Mouse (Mus musculus): ENCODE measurements around the gene Nrbp1. TPM values are rescaled to one million over a fixed set of nuclear protein-coding genes. Genes with fewer than 3 reads are reported as not detected.

Nrbp1 gene
- polyA plus RNA-seq (2015; fragmentation: Illumina TruSeq; extraction: RNeasy Lipid Tissue Mini Kit (QIAGEN cat#74804); ENCODE audit: low read depth, low replicate concordance): 97.5 TPM

GRCm38 (mm10) chr5:31240637-31241521, at the start of gene Nrbp1, which contains the start of gene Gm9970:
Gene Nrbp1 (plus strand): TSS chr5:31240864.
Gene Gm9970 (minus strand): TSS chr5:31241232.

DNA sequence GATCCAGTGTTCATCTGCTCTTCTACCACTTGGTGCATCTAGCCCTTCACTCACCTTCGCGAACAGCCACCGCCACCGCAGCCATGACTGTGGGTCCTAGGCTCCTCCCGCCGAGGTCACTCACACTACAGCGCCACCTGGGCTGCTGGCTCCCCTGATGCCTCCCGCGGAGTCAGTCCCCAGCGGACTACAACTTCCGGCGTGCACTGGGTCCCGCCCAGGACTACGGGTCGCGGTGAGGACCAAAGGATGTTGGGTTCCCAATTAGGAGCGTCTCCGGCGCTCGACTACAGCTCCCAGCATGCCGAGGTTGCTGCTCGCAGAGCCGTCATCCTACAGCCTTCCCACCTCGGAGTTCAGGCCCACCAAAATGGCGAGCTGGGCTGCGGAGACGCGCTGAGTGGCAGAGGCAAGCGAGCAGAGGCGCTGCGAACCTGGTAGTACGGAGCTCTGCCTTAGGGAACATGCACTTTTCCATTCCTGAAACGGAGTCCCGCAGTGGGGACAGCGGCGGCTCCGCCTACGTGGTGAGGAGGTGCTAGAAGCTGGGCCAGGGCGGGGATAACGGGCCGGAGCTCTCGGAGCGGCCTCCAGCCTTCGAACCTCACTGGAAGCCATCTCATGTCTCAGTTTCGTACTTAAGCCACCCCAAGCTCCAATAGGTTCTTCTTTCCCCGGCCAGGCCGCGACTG, 47.6 kb upstream of the Nrbp1 start, which contains the start of the genes Snx17 and Eif2b4:
Snx17 (plus strand) TSS at position 289 of the 692 bp plus-strand sequence.
Eif2b4 (minus strand) TSS at position 492 of the 692 bp plus-strand sequence.

GRCm38 (mm10) chr5:31201742-31202590, 38.7 kb upstream of the Nrbp1 start, which contains the start of gene Zfp513:
Gene Zfp513 (minus strand): TSS chr5:31202303.

GRCm38 (mm10) chr5:31220448-31221303, 20.0 kb upstream of the Nrbp1 start, which contains the start of gene Ppm1g:
Gene Ppm1g (minus strand): TSS chr5:31220687.

DNA sequence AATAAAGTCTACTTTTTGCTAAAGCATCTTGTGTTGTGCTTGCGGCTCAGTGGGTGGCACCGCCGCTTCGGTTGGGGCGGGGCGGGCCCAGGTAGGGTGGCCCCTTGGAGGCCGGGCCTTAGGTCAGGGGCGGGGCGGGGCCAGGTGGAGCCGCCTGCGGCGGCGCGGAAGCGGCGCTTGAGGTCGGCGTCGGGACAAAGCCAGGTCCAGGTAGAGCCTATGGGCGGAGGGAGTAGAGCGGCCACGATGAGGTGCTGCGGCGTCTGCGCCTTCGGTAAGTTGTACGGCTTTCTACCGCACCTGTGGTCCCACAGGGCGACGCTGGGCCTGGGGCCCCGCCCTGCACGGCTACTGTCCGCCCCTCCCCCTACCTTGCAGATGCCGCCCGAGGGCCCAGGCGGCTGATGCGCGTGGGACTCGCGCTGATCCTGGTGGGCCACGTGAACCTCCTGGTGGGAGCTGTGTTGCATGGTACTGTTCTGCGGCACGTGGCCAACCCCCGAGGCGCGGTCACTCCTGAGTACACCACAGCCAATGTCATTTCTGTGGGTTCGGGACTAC, 11.0 kb downstream of the Nrbp1 start, which contains the start of gene Krtcap3:
Krtcap3 (plus strand) TSS at position 151 of the 561 bp plus-strand sequence.

DNA sequence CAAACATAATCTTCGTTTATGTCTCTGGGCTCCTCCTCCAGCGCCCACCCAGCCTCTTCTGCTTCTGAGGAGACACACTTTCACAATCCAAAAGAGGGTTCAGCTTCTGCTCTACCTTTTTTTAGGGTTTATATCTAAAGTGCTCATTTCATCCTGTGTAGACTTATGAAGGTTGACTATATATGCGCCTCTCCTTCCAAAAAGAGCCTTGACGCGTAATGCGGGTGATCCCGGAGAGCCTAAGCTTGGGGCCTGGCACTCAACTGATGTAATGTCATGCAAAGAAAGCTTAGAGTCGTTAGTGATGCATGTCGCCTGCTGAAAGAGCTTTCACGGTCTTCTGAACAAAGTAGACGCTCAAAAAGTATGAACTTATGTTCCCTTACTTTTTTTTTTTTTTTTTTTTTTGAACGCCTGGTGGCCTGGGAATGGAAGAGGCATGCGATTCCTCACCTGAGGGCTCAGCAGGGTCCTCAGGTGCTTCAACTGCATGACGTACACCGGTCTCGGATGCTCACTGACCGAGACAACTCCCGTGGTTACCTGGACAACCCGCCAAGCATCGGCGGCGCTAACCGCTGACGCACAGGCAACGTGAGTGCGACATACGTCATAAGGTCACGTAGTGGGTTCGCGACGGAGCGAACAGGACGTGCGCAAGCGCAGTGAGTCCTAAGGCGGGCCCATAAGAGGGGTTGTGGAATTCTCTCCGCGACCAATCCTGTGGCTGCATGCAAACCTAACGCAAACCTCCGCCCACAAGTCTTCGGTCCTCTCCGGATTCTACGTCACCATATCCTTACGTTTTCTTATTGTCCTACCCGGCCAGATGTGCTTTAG, 50.1 kb downstream of the Nrbp1 start, which contains the start of gene Ift172:
Ift172 (minus strand) TSS at position 596 of the 840 bp plus-strand sequence.

DNA sequence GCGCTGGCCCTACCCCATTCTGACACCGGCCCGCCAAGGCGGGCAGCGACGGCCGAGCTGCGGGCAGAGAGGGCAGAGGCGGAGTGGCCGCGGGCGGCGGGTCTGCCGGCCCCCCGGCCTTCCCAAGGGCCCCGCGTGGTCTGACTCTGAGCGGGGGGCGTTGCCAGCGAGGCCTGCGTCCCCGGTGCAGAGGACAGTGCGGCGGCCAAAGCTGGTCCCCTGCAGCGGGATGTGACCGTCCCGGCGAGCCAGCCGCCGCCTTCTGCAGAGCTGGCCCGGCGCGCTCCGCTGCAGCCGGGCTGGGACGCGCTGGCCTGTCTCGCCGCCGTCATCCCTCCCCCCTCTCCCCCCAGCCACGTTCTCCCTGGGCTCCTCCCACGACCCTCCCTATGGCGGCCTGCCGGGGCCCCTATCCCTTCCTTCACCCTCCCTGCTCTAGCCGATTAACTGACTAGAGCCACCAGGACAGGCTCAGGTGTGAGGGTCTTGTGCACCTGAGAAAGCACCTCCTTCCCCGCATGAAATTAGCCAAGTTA, 55.0 kb downstream of the Nrbp1 start, which contains the start of gene Fndc4:
Fndc4 (minus strand) TSS at position 475 of the 536 bp plus-strand sequence.

DNA sequence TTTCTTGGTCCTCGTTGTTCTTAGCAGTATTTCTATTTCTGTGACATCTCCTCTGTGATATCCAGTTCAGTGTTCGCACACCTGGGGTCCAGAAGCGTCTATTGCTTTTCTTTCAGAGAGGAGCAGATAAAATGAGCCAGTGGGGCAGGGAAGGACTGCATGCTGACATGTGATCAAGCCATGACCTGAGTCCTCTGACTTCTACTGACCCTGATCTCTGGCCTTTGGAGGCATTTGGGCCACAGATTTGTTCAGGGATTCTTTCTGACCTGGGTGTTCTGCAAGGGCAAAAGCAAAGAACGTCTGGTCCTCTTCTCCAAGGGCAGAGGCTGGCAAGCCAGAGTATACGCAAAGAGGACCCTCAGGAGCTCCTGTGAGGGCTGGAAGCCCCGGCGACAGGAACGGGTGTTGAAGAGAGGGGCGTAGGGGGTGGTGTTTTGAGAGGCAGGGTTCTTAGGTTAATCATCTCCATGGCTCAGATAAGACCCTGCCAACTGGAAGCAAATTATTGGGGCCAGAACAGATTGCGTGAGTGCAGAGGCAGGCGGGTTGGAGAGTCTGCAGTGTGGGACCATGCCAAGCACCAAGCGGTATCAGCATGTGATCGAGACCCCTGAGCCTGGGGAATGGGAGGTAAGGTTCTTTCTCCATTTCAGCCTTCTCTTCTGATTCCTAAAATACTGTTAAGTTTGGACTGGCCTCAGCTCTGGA, 56.5 kb downstream of the Nrbp1 start, which contains the start of gene Gckr:
Gckr (plus strand) TSS at position 397 of the 711 bp plus-strand sequence.

Other genes with a start within 250 kb of the Nrbp1 start
- 160 TPM for gene Atraid, start 192.6 kb upstream of the Nrbp1 start, polyA plus RNA-seq (2015; fragmentation: Illumina TruSeq; extraction: RNeasy Lipid Tissue Mini Kit (QIAGEN cat#74804); ENCODE audit: low read depth, low replicate concordance)
- gene Slc5a6, start 191.9 kb upstream of the Nrbp1 start, polyA plus RNA-seq (2015; fragmentation: Illumina TruSeq; extraction: RNeasy Lipid Tissue Mini Kit (QIAGEN cat#74804); ENCODE audit: low read depth, low replicate concordance): 22.1 TPM
- 7.9 TPM for gene Cad, start 186.1 kb upstream of the Nrbp1 start, polyA plus RNA-seq (2015; fragmentation: Illumina TruSeq; extraction: RNeasy Lipid Tissue Mini Kit (QIAGEN cat#74804); ENCODE audit: low read depth, low replicate concordance)
- gene Dnajc5g, start 134.6 kb upstream of the Nrbp1 start, polyA plus RNA-seq (2015; fragmentation: Illumina TruSeq; extraction: RNeasy Lipid Tissue Mini Kit (QIAGEN cat#74804); ENCODE audit: low read depth, low replicate concordance): not detected
- 74.3 TPM for gene Slc30a3, start 132.6 kb upstream of the Nrbp1 start, polyA plus RNA-seq (2015; fragmentation: Illumina TruSeq; extraction: RNeasy Lipid Tissue Mini Kit (QIAGEN cat#74804); ENCODE audit: low read depth, low replicate concordance)
- not detected for gene Trim54, start 124.2 kb upstream of the Nrbp1 start, polyA plus RNA-seq (2015; fragmentation: Illumina TruSeq; extraction: RNeasy Lipid Tissue Mini Kit (QIAGEN cat#74804); ENCODE audit: low read depth, low replicate concordance)
- gene Ucn, start 102.0 kb upstream of the Nrbp1 start, polyA plus RNA-seq (2015; fragmentation: Illumina TruSeq; extraction: RNeasy Lipid Tissue Mini Kit (QIAGEN cat#74804); ENCODE audit: low read depth, low replicate concordance): 2.1 TPM
- gene Mpv17, start 86.6 kb upstream of the Nrbp1 start, polyA plus RNA-seq (2015; fragmentation: Illumina TruSeq; extraction: RNeasy Lipid Tissue Mini Kit (QIAGEN cat#74804); ENCODE audit: low read depth, low replicate concordance): 99.9 TPM
- 1.1 TPM for gene Gm29609, start 61.0 kb upstream of the Nrbp1 start, polyA plus RNA-seq (2015; fragmentation: Illumina TruSeq; extraction: RNeasy Lipid Tissue Mini Kit (QIAGEN cat#74804); ENCODE audit: low read depth, low replicate concordance)
- 46.1 TPM for gene Gtf3c2, start 60.7 kb upstream of the Nrbp1 start, polyA plus RNA-seq (2015; fragmentation: Illumina TruSeq; extraction: RNeasy Lipid Tissue Mini Kit (QIAGEN cat#74804); ENCODE audit: low read depth, low replicate concordance)
- 82.6 TPM for gene Snx17, start 47.6 kb upstream of the Nrbp1 start, polyA plus RNA-seq (2015; fragmentation: Illumina TruSeq; extraction: RNeasy Lipid Tissue Mini Kit (QIAGEN cat#74804); ENCODE audit: low read depth, low replicate concordance)
- 39.1 TPM for gene Eif2b4, start 47.4 kb upstream of the Nrbp1 start, polyA plus RNA-seq (2015; fragmentation: Illumina TruSeq; extraction: RNeasy Lipid Tissue Mini Kit (QIAGEN cat#74804); ENCODE audit: low read depth, low replicate concordance)
- 26.5 TPM for gene Zfp513, start 38.6 kb upstream of the Nrbp1 start, polyA plus RNA-seq (2015; fragmentation: Illumina TruSeq; extraction: RNeasy Lipid Tissue Mini Kit (QIAGEN cat#74804); ENCODE audit: low read depth, low replicate concordance)
- gene Ppm1g, start 20.2 kb upstream of the Nrbp1 start, polyA plus RNA-seq (2015; fragmentation: Illumina TruSeq; extraction: RNeasy Lipid Tissue Mini Kit (QIAGEN cat#74804); ENCODE audit: low read depth, low replicate concordance): 62.2 TPM
- not detected for gene Gm9970, start 368 bp downstream of the Nrbp1 start, polyA plus RNA-seq (2015; fragmentation: Illumina TruSeq; extraction: RNeasy Lipid Tissue Mini Kit (QIAGEN cat#74804); ENCODE audit: low read depth, low replicate concordance)
- 2.6 TPM for gene Krtcap3, start 10.8 kb downstream of the Nrbp1 start, polyA plus RNA-seq (2015; fragmentation: Illumina TruSeq; extraction: RNeasy Lipid Tissue Mini Kit (QIAGEN cat#74804); ENCODE audit: low read depth, low replicate concordance)
- 44.4 TPM for gene Ift172, start 50.3 kb downstream of the Nrbp1 start, polyA plus RNA-seq (2015; fragmentation: Illumina TruSeq; extraction: RNeasy Lipid Tissue Mini Kit (QIAGEN cat#74804); ENCODE audit: low read depth, low replicate concordance)
- 147 TPM for gene Fndc4, start 55.2 kb downstream of the Nrbp1 start, polyA plus RNA-seq (2015; fragmentation: Illumina TruSeq; extraction: RNeasy Lipid Tissue Mini Kit (QIAGEN cat#74804); ENCODE audit: low read depth, low replicate concordance)
- gene Gckr, start 56.6 kb downstream of the Nrbp1 start, polyA plus RNA-seq (2015; fragmentation: Illumina TruSeq; extraction: RNeasy Lipid Tissue Mini Kit (QIAGEN cat#74804); ENCODE audit: low read depth, low replicate concordance): 0.37 TPM
- 34.3 TPM for gene Zfp512, start 211.6 kb downstream of the Nrbp1 start, polyA plus RNA-seq (2015; fragmentation: Illumina TruSeq; extraction: RNeasy Lipid Tissue Mini Kit (QIAGEN cat#74804); ENCODE audit: low read depth, low replicate concordance)
- not detected for gene 4930548H24Rik, start 244.9 kb downstream of the Nrbp1 start, polyA plus RNA-seq (2015; fragmentation: Illumina TruSeq; extraction: RNeasy Lipid Tissue Mini Kit (QIAGEN cat#74804); ENCODE audit: low read depth, low replicate concordance)

All from brain, adult 10 weeks (tissue).